Mouse (Mus musculus) thymus, postnatal 14 days (tissue): ENCODE measurements at regions not wholly inside any gene's neighbourhood (a gene's known extent, or its start where the extent isn't known, plus 50 kb on each side); places are given as distances from the start of the nearest gene placed in this dataset.

ENCODE experiments used
- DNase-seq: peaks from one replicate; pipeline ENCODE4 v3.0.0; 2021

DNA sequence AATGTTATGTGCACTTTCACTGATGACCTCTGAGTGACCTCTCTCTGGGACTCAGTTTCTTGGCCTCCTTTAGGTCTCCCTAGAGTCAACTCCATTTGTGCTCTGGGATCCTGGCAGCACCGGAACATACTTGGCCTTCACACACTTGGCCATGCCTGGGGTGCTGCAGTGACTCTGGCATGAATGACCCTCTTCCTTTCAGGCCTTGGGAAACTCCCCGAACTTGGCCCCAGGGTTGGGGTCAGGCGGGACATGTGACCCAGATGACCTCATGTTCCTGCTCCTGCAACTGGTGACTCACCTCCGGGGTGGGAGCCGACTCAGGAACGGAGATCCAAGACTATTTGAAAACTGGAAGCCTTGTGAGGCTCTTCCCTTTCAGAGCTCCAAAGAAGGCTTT lies 159.2 kb downstream of the Cyp26b1 start:
- no peak for DNase-seq

DNA sequence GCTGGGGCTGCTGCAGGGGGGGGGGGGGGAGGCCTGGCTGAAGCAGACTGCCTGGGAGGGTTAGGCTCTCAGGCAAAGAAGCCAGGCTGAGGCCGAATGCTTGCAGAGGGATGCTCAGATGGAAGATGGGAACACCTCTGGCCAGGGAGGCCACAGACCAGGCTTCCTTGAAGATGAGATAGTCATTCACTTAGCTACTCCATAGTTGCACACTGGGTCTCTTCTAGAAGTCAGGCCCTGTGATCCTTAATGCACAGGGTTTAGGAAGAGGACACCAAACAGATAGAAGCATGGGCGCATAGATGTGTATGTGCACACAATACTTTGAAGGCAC lies 162.1 kb downstream of the Cyp26b1 start:
- DNase-seq: no peak

DNA sequence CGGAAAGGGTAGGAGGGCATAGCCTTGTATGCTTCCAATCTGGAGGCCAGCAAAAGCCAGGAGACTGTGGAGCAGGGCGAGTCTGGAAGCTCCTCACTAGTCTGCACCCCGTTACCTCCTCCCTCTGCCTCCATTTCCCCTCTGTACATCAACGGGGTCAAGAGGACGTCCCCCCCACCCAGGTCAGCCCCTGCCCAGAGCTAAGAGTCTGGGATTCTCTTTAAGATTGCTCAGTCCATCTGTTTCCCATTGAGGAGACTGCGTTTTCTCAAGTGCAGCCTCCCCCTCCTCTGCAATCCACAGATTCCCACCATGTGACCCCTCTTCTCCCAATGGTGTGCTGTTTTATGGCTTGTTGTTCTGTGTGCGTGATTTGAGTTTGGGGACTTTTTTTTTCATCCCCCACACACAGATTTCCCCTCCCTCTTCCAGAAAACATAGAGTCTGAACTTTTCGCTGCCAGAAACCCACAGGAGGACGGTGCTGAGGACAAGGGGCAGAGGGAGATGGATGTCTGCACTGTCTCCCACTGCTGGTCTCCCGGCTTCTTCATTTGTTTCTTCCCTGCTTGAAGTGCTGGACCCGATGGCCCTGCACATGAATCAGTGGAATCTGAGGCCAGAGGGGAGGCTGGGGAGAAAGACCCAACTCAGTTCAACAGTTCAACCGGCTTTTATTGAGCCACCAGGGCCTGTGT lies 162.6 kb downstream of the Cyp26b1 start:
- no peak for DNase-seq

DNA sequence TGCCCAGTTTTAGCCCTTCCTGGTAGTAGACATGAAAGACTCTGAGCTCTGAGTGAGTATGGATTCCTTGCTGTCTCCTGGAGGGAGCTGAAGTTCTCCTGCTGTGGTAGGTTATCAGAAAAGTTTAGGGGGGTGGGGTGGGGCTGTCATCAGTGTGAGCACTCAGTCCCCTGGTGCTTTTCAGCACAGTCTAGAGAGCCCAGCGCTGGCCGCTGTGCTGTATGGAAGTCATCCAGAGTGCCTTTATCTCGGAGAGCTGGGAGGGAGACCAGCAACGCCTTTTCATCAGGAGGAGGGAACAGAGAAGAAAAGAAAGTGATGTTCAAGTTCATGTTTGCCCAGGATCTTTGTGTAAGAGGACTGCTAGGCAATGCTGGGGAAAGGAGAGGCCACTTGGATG lies 163.6 kb downstream of the Cyp26b1 start:
- no peak for DNase-seq

DNA sequence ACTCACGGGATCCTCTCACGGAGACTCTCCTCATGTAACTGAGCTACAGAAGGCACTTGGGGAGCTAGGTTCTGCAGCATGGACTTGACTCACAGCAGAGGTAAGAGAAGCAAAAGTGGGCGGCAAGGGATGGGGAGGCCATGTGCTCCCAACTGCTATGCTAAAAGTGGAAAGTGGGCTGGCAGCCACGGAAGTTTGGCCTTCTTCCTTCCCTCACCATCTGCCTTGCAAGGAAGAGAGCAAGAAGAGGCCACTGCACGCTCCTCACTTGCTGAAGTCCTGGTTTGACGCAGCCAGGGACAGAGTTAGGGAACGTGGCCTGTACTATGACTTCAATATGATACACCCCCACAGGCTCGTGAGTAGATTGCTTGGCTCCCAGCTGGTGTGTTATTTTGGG lies 164.5 kb downstream of the Cyp26b1 start:
- no peak for DNase-seq

DNA sequence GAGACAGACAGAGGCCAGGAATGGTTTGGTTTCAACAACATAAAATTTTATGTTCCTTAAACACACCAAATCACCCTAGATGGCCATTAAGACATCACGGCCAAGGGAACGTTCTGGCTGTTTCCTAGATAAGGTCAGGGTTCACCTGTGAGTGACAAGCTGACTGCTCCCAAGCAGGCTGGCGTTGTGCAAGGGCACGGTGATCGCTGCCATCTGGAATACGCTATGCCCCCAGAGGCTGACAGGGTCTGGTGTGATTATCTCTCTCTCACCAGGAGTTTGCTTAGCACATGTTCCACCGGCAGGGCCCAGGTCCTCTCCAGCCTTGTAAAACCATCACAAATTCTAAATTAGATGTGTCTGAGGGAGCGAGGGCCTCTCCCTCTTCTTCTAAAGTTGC lies 167.0 kb downstream of the Cyp26b1 start:
- DNase-seq: no peak

DNA sequence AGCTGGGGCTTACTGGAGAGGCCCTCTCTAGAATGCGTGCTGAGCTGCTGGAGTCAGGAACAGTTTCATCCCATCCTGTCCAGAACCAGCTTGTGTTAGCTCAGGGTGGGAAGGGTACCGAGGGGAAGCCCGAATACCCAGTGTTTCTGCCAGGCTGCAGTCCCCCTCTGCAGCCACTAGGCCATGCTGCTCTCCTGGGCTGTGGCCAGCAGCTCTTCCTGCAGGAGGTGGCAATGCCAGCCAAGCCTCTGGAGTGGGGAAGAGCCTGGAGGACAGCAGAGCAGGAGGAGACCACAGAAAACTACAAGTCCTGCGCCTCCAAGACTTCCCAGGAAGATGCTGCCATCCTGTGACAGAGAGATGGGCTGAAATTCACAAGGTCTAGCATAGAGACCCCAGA lies 167.9 kb downstream of the Cyp26b1 start:
- DNase-seq: no peak

DNA sequence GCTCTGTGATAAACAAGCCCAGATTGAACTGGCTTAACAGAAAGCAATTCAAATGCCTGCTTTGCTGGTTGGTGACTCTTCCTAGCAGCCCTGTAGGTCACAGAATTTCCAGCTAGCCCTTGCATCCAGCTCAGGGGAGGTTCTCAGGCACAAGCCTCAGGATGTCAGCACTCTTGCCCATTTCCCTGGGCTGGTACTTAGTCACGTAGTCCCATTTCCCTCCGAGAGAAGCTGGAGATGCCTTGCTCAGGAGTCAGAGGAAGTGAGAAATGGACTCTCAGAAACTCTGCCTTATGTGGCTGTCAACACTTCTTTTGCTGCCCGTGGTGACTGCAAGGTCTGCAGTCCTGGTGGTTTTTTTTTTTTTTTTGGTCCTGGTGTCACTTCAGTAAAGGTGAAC lies 170.8 kb downstream of the Cyp26b1 start:
- no peak for DNase-seq

DNA sequence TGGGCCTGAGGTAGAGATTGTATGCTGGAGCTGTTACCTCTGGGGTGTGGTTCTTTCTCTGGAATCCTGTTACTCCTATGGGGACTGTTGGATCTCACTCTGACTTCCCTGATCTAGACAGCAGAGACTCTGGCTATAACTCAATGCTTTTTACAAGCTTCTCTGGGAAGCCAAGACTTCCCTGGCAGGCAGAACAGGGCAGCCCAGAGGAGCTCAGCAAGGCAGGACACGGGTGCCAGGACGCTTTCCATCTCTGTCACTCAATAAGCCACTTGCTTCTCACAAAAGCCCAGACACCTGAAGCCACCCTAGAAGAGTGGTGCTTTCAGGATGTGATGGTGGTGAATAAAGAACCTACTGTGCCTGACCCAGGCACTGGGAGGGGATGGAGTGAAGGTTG lies 174.0 kb downstream of the Cyp26b1 start:
- DNase-seq: no peak

DNA sequence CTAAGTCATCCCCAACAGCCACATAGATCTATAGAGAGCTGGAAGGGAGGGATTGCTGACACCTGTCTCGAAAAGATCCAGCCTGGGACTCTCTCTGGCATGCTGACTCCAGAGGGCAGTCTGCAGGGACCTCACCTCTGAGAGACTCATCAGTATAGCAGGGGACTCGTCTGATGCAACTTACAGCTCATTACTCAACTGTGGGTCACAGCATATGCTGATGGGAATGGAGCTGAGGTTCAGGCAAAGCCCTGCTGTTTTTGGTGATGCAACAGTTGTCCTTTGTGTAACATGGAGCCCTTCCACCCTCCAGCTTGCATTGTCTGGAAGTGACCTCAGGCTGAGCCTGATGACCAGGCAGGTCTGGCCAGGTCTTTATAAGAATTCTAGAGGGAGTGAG lies 174.4 kb downstream of the Cyp26b1 start:
- no peak for DNase-seq

DNA sequence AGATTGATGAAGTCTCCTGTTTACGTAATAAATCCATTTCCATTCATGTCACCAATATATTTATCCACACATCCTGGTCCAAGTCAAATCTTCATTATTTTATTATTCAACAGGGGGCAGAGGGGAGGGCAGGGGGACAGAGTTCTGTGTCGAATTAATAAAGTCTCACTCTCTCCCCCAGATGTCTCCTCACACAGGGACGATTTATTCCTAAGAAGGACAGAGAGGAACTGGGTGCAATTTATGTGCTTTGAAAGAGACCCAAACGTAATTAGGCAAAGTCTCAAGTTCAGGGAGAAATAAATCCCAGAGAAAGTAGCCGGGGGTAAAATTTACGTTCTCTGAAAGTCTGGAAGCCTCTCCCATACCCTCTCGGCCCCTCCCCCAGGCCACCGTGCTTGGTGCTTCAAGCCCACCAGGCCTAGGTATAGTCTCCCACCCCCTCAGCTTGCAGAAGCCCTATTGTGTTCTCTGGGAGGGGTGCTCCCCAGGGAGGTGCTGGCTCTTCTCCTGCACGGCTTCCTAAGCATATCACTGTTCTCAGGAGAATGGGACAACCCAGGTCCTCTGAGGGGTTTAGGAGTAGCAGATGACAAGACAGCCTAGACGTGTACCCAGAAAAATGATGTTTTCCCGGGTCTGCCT lies 176.6 kb downstream of the Cyp26b1 start:
- no peak for DNase-seq

DNA sequence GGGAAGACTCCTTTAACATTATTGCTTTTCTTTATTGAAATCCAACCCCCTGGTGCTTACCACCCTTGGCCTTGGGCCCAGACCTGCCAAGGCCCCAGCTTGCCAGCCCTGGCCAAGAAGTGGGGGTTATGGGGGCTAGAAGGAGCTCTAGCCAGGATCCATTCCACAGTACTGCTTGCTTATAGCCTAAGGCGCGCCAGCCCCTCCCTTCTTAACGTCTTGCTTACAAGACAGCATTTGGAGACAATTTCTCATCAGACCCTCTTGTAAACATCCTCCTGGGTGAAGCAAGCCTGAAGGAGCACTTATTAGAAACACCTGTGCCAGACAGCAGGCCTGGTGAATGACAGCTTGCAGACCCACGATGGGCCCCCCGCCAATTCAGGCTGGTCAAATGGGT lies 179.3 kb downstream of the Cyp26b1 start:
- no peak for DNase-seq

DNA sequence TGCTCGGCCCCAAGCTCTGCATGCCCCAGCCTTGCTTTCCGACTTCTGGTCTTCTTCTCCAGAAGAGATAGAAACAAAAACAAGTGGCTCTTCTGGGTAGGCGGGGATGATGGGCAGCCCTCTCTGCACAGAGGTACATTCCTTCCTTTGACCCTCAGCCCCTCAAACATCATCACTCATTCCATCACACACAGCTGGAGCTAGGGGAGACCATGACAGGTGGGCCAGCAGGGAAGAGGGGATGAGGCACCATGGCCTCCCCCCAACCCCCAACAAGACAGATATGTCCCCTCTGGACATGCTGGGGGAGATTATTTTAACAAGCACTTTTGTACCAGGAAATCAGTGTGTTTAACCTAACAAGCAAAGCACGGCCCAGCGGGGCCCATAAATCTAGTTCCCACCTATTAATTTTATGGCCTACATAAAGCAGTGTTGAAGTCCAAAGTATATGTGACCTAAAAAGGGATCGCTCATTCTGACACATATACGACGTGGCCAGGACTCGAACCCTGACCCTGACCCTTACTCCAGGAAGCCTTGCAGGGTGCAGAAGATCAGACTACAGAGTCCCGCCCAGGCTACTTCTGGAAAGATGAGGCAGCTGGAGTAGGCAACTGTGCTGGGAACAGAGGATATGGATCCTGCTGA lies 183.7 kb downstream of the Cyp26b1 start:
- no peak for DNase-seq

DNA sequence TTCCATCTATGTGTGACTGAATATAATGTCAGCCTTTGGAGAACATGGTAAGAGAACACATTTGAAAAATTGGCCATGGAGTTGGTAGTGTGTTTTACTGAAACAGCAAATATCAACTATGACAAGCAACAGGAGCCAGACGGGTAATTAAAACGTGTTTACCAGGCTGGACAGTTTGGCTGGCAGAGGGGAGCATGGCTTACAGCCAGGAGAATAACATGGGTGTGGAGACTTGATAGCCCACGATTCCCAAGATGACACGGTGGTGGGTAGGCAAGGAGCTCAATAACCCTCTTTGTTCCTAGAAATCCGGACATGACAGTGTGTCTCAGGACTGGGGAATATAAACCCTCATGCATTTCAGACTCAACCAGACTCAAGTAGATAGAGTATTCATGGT lies 185.2 kb downstream of the Cyp26b1 start:
- no peak for DNase-seq

DNA sequence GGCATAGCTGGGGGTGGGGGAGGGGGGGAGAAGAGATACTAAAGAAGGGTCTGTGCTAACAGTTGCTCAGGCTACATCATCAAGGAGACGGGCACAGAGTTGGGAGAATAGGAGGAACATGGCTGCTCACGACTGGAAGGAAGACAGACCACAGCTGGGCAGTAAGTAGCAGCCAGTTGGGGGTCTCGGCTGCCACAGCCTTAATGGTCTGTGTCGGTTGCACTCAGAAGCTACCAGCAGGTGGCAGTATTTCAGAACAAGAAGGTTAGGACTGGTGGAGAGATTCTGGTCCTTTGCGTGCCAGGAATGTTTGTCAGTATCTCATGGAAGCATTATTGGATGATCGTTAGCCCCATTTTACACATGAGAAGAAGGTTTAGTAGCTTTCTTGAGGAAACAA lies 185.9 kb downstream of the Cyp26b1 start:
- DNase-seq: peak; percentile 58

DNA sequence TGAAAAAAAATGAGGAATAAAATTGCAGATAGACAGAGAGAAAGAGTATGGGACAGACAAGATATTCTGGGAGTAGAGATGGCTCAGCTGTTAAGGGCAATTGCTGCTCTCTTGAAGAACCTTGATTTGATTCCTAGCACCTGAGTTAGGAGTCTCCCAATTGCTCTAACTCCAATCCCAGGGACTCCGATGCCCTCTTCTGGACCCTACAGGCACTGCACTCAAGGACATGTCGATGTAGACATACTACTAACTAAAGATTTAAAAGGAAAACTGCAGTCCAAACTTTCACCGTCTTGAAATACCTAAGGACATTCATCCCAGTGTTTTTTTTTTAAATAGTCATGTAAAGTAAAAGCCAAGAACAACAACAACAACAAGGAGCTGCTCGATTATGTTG lies 189.0 kb downstream of the Cyp26b1 start:
- DNase-seq: peak; percentile 35

DNA sequence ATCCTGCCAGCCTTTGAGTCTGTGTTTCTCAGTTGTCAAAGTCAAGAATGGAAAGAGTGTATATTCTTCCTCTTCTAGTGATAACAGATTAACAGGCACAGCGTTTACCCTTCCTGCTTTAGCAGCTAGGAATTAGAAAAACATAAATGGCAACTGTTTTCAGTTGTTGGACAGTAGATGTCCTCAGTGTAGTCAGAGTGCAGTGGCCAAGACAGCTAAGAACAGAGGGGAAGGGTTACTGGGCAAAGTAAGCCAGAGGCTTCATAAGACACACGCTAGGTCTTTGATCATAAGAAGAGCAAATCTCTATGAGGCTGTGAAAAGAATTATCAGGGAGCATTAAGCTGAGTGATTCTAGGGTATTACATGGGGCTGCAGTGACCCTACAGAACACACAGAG lies 191.3 kb downstream of the Cyp26b1 start:
- no peak for DNase-seq

DNA sequence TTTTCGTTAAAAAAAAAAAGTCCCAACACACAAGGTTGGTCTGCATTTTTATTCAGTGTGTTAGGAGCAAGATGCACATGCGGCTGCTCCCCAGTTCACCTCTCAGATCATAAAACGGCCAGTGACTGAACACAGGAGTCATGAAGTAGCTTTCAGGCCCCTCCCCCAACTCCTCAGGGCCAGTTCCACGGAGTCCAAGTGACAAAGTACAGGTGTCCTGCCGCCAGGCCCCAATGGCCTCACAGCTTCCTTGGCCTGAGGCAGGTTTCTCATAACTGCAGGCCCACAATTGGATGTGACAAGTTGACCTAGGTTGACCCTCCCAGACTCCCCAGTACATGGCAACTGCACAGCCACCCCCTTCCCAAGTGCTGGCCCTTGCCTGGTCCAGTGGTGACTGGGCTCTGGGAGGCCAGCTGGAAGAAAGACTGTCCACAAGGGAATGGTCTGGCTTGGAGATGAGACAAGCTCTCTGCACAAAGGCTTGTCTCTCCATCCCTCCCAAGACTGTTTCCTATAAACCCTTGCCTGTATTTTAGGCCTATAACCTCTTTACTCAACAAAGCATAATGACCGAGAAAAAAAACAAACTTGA lies 199.1 kb downstream of the Cyp26b1 start:
- no peak for DNase-seq

DNA sequence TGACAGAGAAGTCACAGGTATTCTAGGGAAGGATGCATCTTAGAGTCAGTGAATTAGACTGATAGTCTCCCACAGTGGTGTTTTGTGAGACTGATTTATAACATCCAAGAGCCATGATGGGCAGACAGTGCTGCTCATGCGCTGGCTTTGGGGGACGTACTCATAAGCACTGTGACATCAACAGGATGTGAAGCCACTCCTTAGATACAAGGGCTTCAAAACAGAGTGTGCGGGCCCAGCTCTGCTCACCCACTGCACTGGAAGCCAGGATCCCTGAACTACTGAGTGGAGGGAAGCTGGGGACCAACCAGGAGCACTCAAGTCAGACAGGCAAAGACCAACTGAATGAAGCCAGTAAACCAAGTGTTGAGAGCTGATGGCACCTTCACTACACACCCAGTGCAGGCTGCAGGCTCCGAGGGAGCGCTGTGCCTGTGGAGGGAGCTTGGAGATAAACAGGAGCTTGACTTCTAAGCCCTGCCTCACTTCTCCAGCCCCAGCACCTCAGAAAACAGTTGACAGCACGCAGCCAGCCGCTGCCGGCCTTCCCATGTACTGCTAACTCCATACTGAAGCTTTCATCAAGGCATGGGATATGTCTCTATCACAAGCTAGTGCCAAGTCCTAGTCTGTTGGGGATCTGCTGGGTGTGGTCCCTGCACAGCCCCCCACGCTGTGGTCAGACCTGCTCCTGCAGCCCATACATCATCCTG lies 200.0 kb downstream of the Cyp26b1 start:
- DNase-seq: no peak

DNA sequence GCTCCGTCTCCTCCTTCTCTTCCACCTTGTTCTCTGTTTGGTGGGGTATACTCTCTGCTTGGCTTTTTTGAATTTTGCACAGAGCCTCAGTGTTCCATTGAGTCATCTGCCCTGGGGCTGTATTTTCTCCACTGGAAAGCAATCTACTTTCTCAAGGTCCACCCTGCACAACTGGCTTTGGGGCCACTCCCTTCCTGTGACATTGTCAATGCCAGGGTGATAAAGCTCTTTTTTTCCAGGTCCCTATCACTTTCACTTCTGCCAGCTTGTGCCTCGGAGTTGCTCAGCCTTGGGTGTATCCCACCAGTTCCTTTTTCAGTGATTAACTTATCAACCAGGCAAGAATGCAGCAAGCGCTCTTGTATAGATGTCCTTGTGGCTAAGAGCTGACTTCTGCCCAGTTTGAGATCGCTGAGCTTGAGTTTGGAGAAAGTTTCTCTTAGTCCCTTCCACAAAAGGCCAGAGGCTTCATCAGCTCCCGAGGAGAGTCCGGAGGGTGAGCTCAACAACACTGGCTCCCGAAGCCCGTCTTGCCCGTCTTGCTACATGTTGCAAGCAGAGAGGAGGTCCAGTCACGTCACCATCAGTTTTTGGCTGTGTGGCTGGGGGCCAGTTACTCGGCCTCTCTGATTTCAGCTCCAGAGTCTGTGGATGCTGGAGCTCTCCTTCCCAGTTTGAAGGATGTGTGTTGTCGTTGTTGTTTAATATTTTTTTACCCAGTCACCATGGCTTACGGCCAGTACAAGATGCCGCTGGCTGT lies 200.8 kb downstream of the Cyp26b1 start:
- no peak for DNase-seq

DNA sequence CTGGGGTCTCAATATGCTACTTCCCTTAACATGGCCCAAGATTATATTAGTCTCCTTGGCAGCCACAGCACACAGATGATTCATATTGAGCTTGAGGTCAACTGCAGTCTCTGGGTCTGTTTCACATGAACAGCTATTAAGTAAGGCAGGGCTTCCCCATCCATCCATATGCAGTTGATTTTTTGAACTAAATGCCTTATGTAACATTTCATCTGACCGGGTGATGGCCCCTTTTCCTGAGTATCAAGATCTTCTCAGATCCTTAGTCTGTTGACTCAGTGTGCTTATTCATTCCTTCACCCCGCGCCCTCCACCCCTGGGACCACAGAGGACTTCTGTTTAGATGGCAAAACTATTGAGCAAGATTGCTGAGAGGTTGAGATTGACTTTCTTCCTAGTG lies 202.7 kb downstream of the Cyp26b1 start:
- no peak for DNase-seq

DNA sequence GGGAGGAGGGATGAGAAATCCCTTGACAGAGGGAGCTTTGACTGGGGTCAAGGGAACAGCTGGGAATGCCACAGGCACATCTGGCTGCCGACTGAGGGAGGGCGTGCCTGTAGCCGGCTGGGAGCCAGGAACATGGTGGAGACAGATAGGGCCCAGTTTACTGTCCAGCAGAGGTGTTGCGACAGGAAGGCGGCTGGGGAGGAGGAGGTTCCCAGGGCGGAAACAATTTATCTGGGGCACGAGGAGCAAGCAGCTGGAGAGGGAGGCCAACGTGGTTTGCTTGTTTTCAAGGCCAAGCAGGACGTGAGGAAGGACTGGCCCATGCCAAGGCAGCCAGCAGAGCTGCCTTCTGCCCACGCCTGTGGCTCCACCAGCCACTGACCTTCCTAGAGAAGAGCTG lies 208.0 kb downstream of the Cyp26b1 start:
- DNase-seq: no peak

DNA sequence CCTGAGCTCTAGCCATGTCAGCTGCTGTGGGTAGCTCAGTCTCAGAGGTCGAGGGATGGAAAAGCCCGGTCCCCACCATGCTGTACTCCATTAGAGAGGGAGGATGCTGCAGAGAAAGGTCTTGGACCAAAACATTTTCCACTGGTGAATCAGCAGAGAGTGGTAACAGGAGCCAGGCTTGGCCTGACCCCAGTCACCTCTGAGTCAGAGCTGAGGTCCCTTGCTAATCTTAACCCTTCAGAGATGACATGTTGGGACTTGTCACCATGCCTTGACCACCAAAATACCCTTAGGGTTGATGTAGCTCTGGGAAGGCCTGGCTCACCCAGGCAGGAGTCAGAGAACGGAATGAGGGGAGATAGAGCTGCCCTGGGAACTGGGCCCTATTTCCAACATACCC lies 210.0 kb downstream of the Cyp26b1 start:
- DNase-seq: no peak
